Mouse (Mus musculus): ENCODE results near the gene Gm49380.

DNA sequence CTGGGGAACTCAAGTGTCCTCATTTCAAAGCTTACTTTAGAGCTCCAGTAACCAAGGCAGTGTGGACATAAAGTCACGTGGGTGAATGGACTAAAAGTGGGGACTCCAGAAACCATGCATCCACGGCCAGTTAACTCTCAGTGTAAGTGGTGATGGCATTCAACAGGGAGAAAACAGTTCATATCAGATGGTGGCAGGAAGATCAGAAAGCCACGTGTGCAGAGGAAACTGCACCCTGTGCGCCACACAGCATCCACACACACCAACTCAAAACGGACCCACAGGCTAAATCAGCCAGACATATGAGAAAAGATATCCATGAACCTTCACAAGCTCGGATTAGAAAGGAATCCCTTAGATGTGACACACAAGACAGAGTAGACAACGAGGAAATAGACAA lies 93.3 kb downstream of the Gm49380 start:
- TF ChIP-seq CTCF (IDR thresholded peaks at IDR 0.05) (no peak), EP300 (IDR thresholded peaks at IDR 0.05; ENCODE audit: insufficient read depth, low read depth, low read length) (no peak), POLR2A (IDR thresholded peaks at IDR 0.05; ENCODE audit: insufficient read depth, low read depth, low read length) (no peak)
